Comparison of ENCODE assay signal across 12 mouse cellular contexts in genomic region chr11:79737865-79738502, GRCm38 (mm10).
A peak's percentile ranks its signal among the peaks of the same experiment; 100 is the strongest.
DNase-seq lines count a peak whose midpoint lies in the region; ATAC-seq and TF ChIP-seq lines count a peak whose summit lies in the region.
"Had no signal": no experiment of that assay in that cellular context is flagged by ENCODE, and none has a peak within 500 bp of the region (broad histone marks: within the 10 kb centered on the region; RNA-seq: fewer than 3 reads in every experiment).

No protein-coding gene starts in this region.

- DNase-seq in heart, adult 18-20 months, result no peak
- DNase-seq in retina, postnatal 1 day, result peak; percentile 31
- DNase-seq in retina, embryonic 14.5 days (ENCODE audit: low spot score), result no peak
- no peak for DNase-seq in stomach, postnatal 0 days (ENCODE audit: low spot score)
- no peak for DNase-seq in cerebellum, postnatal 14 days
- DNase-seq: left cerebral cortex, postnatal 4 days; thymus, postnatal 25 days had no signal

- no peak overlapping the region for H3K9ac ChIP-seq in heart, embryonic 14.5 days (ENCODE audit: low read length)
- H3K9ac ChIP-seq in kidney, embryonic 14.5 days (ENCODE audit: low read depth, low read length), result no peak overlapping the region
- no peak overlapping the region for H3K9ac ChIP-seq in stomach, postnatal 0 days (ENCODE audit: low read length)
- no peak overlapping the region for H3K9ac ChIP-seq in midbrain, embryonic 15.5 days

- H3K36me3 ChIP-seq in heart, embryonic 14.5 days (ENCODE audit: control insufficient read depth, insufficient read depth, low read length), result no peaks in the 10 kb centered on the region
- no peaks in the 10 kb centered on the region for H3K36me3 ChIP-seq in kidney, embryonic 14.5 days (ENCODE audit: control insufficient read depth, insufficient read depth, low read length)
- 0 out of 2 replicates have a peak, but pooled peaks cover 3% of the 10 kb centered on the region for H3K36me3 ChIP-seq in stomach, postnatal 0 days (ENCODE audit: control insufficient read depth, insufficient read depth, low read length)
- H3K36me3 ChIP-seq in midbrain, embryonic 15.5 days (replicated peaks), result no peaks in the 10 kb centered on the region
- H3K36me3 ChIP-seq: midbrain, embryonic 10.5 days had no signal

- ATAC-seq in heart, embryonic 14.5 days (ENCODE audit: insufficient number of reproducible peaks, insufficient read depth, low FRiP score, low read depth), result no peak
- no peak for ATAC-seq in kidney, embryonic 14.5 days (ENCODE audit: low FRiP score, low TSS enrichment)
- ATAC-seq in stomach, postnatal 0 days (ENCODE audit: low FRiP score, low TSS enrichment), result no peak
- no peak for ATAC-seq in midbrain, embryonic 15.5 days (replicated peaks)

- no peaks in the 10 kb centered on the region for H3K9me3 ChIP-seq in heart, embryonic 14.5 days (ENCODE audit: control insufficient read depth, low read length)
- no peaks in the 10 kb centered on the region for H3K9me3 ChIP-seq in kidney, embryonic 14.5 days (ENCODE audit: control insufficient read depth, low read length)
- H3K9me3 ChIP-seq in stomach, postnatal 0 days (ENCODE audit: control insufficient read depth, low read length), result no peaks in the 10 kb centered on the region
- no peaks in the 10 kb centered on the region for H3K9me3 ChIP-seq in midbrain, embryonic 15.5 days
- H3K9me3 ChIP-seq: midbrain, embryonic 10.5 days had no signal

- H3K27ac ChIP-seq in heart, embryonic 14.5 days (replicated peaks in 1 of 2; ENCODE audit: control insufficient read depth in 1 of 2, insufficient read depth in 1 of 2, low read depth in 2 of 2, low read length in 2 of 2), result peak overlapping the region; percentile 82 to 88
- H3K27ac ChIP-seq in kidney, embryonic 14.5 days (ENCODE audit: low read depth, low read length), result peak overlapping the region; percentile 76; the same call in 1 of the 2 replicates
- H3K27ac ChIP-seq in stomach, postnatal 0 days (replicated peaks), result peak overlapping the region; percentile 88
- no peak overlapping the region for H3K27ac ChIP-seq in midbrain, embryonic 15.5 days

- H3K4me3 ChIP-seq in heart, embryonic 14.5 days (ENCODE audit: control insufficient read depth in 1 of 2, insufficient read depth in 1 of 2, low read depth in 1 of 2, low read length in 2 of 2), result no peak overlapping the region
- no peak overlapping the region for H3K4me3 ChIP-seq in kidney, embryonic 14.5 days (ENCODE audit: low read length)
- no peak overlapping the region for H3K4me3 ChIP-seq in stomach, postnatal 0 days (ENCODE audit: low read depth, low read length)
- H3K4me3 ChIP-seq in midbrain, embryonic 15.5 days, result no peak overlapping the region
- H3K4me3 ChIP-seq: midbrain, embryonic 10.5 days had no signal

- WGBS in heart, embryonic 14.5 days, result 85% methylated on average over 6 of the region's 6 CpGs
- 89% methylated on average over 6 of the region's 6 CpGs for WGBS in kidney, embryonic 14.5 days
- 74% methylated on average over 6 of the region's 6 CpGs for WGBS in stomach, postnatal 0 days
- 85% methylated on average over 6 of the region's 6 CpGs for WGBS in midbrain, embryonic 15.5 days

- no peaks in the 10 kb centered on the region for H3K27me3 ChIP-seq in heart, embryonic 14.5 days (ENCODE audit: control insufficient read depth, insufficient read depth, low read length)
- H3K27me3 ChIP-seq in kidney, embryonic 14.5 days (ENCODE audit: control insufficient read depth, insufficient read depth, low read length), result no peaks in the 10 kb centered on the region
- no peaks in the 10 kb centered on the region for H3K27me3 ChIP-seq in stomach, postnatal 0 days (ENCODE audit: control insufficient read depth, insufficient read depth, low read length)
- H3K27me3 ChIP-seq in midbrain, embryonic 15.5 days (replicated peaks), result no peaks in the 10 kb centered on the region
- H3K27me3 ChIP-seq: CH12.LX had no signal

- H3K4me1 ChIP-seq in heart, embryonic 14.5 days (ENCODE audit: control insufficient read depth in 2 of 2, insufficient read depth in 2 of 2, low read length in 2 of 2), result peaks cover 31 to 35% of the 10 kb centered on the region in 2 experiments
- H3K4me1 ChIP-seq in kidney, embryonic 14.5 days (ENCODE audit: control insufficient read depth, insufficient read depth, low read length), result peaks cover 24% of the 10 kb centered on the region
- peaks cover 13% of the 10 kb centered on the region for H3K4me1 ChIP-seq in stomach, postnatal 0 days (replicated peaks; ENCODE audit: control insufficient read depth, insufficient read depth)
- H3K4me1 ChIP-seq in midbrain, embryonic 15.5 days, result peaks cover 11% of the 10 kb centered on the region; the same call in 1 of the 2 replicates

- no peak for TF ChIP-seq CTCF in stomach, postnatal 0 days (IDR thresholded peaks at IDR 0.05; ENCODE audit: low read depth)

- H3K4me2 ChIP-seq in heart, embryonic 14.5 days (ENCODE audit: low read length), result no peak overlapping the region
- H3K4me2 ChIP-seq in kidney, embryonic 14.5 days (replicated peaks; ENCODE audit: low read depth, low read length), result no peak overlapping the region
- H3K4me2 ChIP-seq in stomach, postnatal 0 days (replicated peaks; ENCODE audit: low read depth), result no peak overlapping the region
- H3K4me2 ChIP-seq in midbrain, embryonic 15.5 days, result no peak overlapping the region

- no peak for TF ChIP-seq EP300 in stomach, postnatal 0 days (optimal IDR thresholded peaks at IDR 0.05)
